Mouse (Mus musculus): ENCODE measurements around the gene Klf17.

GRCm38 (mm10) chr4:117713303-117714098 lies 51.9 kb downstream of the Klf17 start:
- TF ChIP-seq NELFE (IDR thresholded peaks at IDR 0.05; ENCODE audit: low read depth, low read length) (no peak), POLR2A (IDR thresholded peaks at IDR 0.05; ENCODE audit: control insufficient read depth in 1 of 2, insufficient read depth in 1 of 2, low read depth in 1 of 2, low read length in 2 of 2, poor library complexity in 1 of 2) (no peak), CTCF (IDR thresholded peaks at IDR 0.05 in 2 of 3, conservative IDR thresholded peaks at IDR 0.05 in 1 of 3; ENCODE audit: control insufficient read depth in 1 of 3, insufficient read depth in 1 of 3, low read depth in 2 of 3, low read length in 3 of 3, poor library complexity in 1 of 3, severe bottlenecking in 1 of 3) (no peak), SMC3 (IDR thresholded peaks at IDR 0.05; ENCODE audit: low read depth, low read length) (no peak), MXI1 (IDR thresholded peaks at IDR 0.05; ENCODE audit: low read depth, low read length) (no peak), USF1 (IDR thresholded peaks at IDR 0.05; ENCODE audit: low read depth, low read length) (no peak), POLR2AphosphoS2 (IDR thresholded peaks at IDR 0.05; ENCODE audit: low read length) (no peak), GABPA (IDR thresholded peaks at IDR 0.05; ENCODE audit: low read depth, low read length) (no peak), ZC3H11A (IDR thresholded peaks at IDR 0.05; ENCODE audit: low read depth, low read length) (no peak)
